Mouse (Mus musculus): Measurements from ENCODE around the gene Map3k4. TPM values are rescaled to one million over a fixed set of nuclear protein-coding genes. Genes with fewer than 3 reads are reported as not detected.
A peak's percentile ranks its signal among the peaks of the same experiment; 100 is the strongest.

The Map3k4 gene
- polyA plus RNA-seq, 1 experiment from 2014 or later, result 31.5 TPM

DNA sequence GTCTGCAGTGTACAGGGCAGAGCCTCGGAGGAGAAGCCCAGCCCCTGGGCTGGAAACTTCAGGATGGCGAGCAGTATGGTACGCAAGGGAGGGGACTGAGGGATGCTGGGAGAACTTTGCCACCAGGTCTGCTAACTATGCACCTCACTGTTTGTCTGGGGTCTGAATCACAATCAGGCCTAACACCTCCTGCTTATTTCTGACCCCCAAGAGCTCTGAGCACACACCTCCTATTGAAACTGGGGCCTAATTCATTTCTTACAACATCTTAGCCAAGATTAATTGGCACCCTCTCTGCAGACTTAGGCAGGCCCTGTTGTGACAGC lies 113.9 kb downstream of the Map3k4 start:
- no peaks in the 10 kb centered on the region for H3K9me3 ChIP-seq (replicated peaks)
- H3K4me3 ChIP-seq, result no peak overlapping the region
- H3K36me3 ChIP-seq, result no peaks in the 10 kb centered on the region
- no peak overlapping the region for H3K4me2 ChIP-seq
- H3K27me3 ChIP-seq, result no peaks in the 10 kb centered on the region
- H3K27ac ChIP-seq, result peak overlapping the region; percentile 22; the same call in 1 of the 2 replicates
- H3K4me1 ChIP-seq (replicated peaks), result peaks cover 36% of the 10 kb centered on the region
- 78% methylated on average over 3 of the region's 3 CpGs for WGBS
- H3K9ac ChIP-seq, result no peak overlapping the region
- ATAC-seq (replicated peaks; ENCODE audit: insufficient number of reproducible peaks, insufficient read depth, low FRiP score, low read depth), result no peak

DNA sequence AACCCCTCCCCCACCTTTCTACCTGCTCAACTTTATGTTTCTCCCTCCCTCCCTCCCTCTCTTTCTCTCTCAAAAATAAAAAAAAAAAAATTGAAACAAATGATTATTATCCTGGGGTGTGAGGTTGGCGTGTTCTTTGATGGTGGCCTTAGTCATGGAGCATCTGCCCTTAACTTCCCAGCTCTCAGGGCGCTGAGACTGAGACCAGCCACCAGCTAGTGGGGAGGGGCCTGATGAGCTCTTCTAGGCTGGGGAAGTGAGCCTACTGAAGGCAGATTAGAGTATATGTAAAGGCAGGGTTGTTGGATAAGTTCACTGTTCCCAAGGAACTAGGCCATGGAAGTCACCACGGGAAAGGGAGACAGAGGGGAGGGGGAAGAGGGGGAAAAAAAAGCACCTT lies 114.3 kb downstream of the Map3k4 start:
- no peaks in the 10 kb centered on the region for H3K9me3 ChIP-seq (replicated peaks)
- H3K9ac ChIP-seq, result no peak overlapping the region
- H3K4me2 ChIP-seq, result no peak overlapping the region
- ATAC-seq (replicated peaks; ENCODE audit: insufficient number of reproducible peaks, insufficient read depth, low FRiP score, low read depth), result no peak
- H3K36me3 ChIP-seq, result no peaks in the 10 kb centered on the region
- H3K27ac ChIP-seq, result no peak overlapping the region
- peaks cover 36% of the 10 kb centered on the region for H3K4me1 ChIP-seq (replicated peaks)
- H3K27me3 ChIP-seq, result no peaks in the 10 kb centered on the region
- H3K4me3 ChIP-seq, result no peak overlapping the region
- 79% methylated on average over 3 of the region's 3 CpGs for WGBS

DNA sequence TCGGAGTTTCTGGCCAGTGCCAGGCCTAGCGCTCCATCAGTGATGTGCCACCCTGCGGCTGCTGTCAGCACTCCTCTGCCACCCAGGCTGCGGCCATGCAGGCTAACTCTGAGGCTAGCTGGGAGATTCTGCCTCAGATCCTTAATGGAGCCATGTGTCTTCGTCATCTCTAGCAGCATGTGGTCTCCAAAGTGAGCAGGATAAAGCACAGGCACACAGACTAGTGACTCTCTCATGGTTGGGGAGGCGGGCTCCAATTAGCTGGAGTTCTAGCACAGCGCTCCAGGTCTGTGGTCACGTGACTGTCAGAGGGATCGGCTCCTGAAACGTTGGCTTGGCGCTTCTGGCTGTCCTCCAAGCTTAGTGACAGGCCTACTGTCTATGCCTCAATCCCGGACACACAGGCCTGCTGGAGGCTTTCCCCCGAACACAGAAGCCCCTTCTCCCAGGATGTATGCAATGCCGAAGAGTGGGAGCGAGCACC lies 115.1 kb downstream of the Map3k4 start:
- no peaks in the 10 kb centered on the region for H3K9me3 ChIP-seq (replicated peaks)
- no peaks in the 10 kb centered on the region for H3K36me3 ChIP-seq
- H3K4me2 ChIP-seq, result peak overlapping the region; percentile 34
- ATAC-seq (replicated peaks; ENCODE audit: insufficient number of reproducible peaks, insufficient read depth, low FRiP score, low read depth), result no peak
- peaks cover 36% of the 10 kb centered on the region for H3K4me1 ChIP-seq (replicated peaks)
- 48% methylated on average over 15 of the region's 15 CpGs for WGBS
- no peak overlapping the region for H3K4me3 ChIP-seq
- H3K27ac ChIP-seq, result no peak overlapping the region
- H3K9ac ChIP-seq, result 0 out of 2 replicates have a peak overlapping the region, but pooled peaks have one; percentile 17
- no peaks in the 10 kb centered on the region for H3K27me3 ChIP-seq

DNA sequence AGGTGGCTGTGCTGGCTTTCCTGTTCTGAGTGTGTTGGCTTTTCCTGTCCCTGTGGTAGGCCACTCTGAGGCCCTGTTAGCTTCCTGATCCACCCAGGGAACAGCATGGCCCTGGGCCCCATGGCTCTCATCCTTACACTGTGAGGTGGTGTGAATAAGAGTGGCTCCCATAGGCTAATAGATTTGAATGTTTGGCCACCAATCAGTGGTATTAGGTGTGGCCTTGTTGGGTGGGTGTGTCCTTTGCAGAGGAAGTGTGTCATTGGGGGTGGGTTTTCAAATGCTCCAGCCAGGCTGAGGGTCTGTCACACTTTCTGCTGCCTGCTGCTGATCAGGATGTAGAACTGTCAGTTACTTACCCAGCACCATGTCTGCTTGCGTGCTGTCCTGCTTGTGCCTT lies 117.5 kb downstream of the Map3k4 start:
- WGBS, result 81% methylated on average over 1 of the region's 1 CpGs
- H3K27ac ChIP-seq, result no peak overlapping the region

DNA sequence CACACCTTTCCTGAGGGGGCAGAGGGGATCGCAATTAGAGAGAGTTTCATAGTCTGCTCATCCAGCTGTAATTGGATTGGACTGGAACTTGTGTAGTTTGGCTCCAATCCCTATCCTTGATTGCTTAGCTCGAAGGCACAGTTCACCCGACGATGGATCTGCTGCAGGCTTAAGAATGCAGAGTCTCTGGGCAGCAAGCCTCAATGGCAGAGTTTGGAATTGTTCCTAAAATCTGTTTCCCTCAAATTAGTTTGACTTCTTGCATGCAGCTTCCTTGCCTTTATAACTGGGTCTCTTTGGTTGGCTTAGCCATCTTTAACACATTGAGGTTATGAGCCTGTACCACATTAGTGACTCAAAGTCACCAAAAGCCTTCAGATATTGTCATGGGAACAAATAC lies 118.7 kb downstream of the Map3k4 start:
- H3K4me1 ChIP-seq (replicated peaks), result peaks cover 25% of the 10 kb centered on the region
- 74% methylated on average over 4 of the region's 4 CpGs for WGBS
- ATAC-seq (replicated peaks; ENCODE audit: insufficient number of reproducible peaks, insufficient read depth, low FRiP score, low read depth), result no peak
- H3K27me3 ChIP-seq, result no peaks in the 10 kb centered on the region
- H3K4me3 ChIP-seq, result no peak overlapping the region
- H3K9ac ChIP-seq, result no peak overlapping the region
- no peak overlapping the region for H3K4me2 ChIP-seq
- H3K36me3 ChIP-seq, result no peaks in the 10 kb centered on the region
- H3K27ac ChIP-seq, result no peak overlapping the region
- no peaks in the 10 kb centered on the region for H3K9me3 ChIP-seq (replicated peaks)

More for the DNA sequence above, 117.5 kb downstream of the Map3k4 start:
- no peaks in the 10 kb centered on the region for H3K27me3 ChIP-seq
- no peak overlapping the region for H3K4me2 ChIP-seq
- H3K9ac ChIP-seq, result no peak overlapping the region
- H3K36me3 ChIP-seq, result no peaks in the 10 kb centered on the region
- ATAC-seq (replicated peaks; ENCODE audit: insufficient number of reproducible peaks, insufficient read depth, low FRiP score, low read depth), result no peak
- no peaks in the 10 kb centered on the region for H3K9me3 ChIP-seq (replicated peaks)
- H3K4me1 ChIP-seq (replicated peaks), result peaks cover 28% of the 10 kb centered on the region
- no peak overlapping the region for H3K4me3 ChIP-seq

DNA sequence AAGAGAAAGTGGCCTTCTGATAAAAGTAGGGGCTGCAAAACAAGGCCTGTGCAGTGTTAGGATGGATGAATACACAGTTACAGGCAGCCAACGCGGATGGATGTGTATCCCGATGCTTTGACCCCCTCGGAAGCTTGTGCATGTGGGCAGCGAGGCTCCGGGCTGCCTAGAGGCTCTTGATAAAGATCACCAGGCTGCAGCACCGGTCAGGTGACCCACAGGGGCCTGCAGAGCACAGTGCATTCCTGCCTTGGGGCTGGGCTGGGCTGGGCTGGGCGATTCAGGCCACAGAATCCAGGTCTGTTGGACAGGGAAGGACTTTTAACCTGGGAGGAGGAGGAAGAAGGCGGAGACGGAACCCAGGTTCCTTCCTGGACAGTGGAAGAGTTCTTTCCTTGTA lies 123.0 kb downstream of the Map3k4 start:
- Histone ChIP-seq H3K4me3 (no peak overlapping the region), H3K36me3 (no peaks in the 10 kb centered on the region), H3K4me2 (0 out of 2 replicates have a peak overlapping the region, but pooled peaks have one; percentile 14), H3K27me3 (no peaks in the 10 kb centered on the region), H3K9ac (no peak overlapping the region), H3K4me1 (replicated peaks) (peaks cover 12% of the 10 kb centered on the region), H3K27ac (no peak overlapping the region), H3K9me3 (replicated peaks) (no peaks in the 10 kb centered on the region)
- no peak; the same call in 1 of the 2 replicates for ATAC-seq (replicated peaks; ENCODE audit: insufficient number of reproducible peaks, insufficient read depth, low FRiP score, low read depth)
- 33% methylated on average over 10 of the region's 10 CpGs for WGBS

DNA sequence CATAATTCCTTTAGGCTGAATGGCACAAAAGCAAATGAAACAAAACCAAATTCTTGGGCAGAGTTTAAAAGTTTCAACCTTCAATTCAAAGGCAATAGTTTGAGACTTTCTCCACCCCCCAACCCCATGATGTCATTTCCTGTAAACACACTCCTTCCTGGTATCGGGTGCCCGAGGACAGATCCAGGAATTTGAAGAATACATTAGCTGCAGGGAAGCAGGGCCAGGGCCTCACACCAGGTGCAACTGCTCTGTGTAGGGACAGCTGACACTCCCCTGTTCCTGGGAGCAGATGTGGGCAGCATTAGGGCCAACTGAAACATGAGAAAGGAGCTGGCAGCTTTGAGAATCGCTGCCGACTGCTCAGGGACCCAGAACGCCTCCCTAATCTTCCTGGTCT lies 123.5 kb downstream of the Map3k4 start:
- Histone ChIP-seq H3K4me1 (replicated peaks) (peaks cover 12% of the 10 kb centered on the region), H3K36me3 (no peaks in the 10 kb centered on the region), H3K9ac (no peak overlapping the region), H3K4me2 (0 out of 2 replicates have a peak overlapping the region, but pooled peaks have one; percentile 14), H3K4me3 (no peak overlapping the region), H3K27me3 (no peaks in the 10 kb centered on the region), H3K27ac (0 out of 2 replicates have a peak overlapping the region, but pooled peaks have one; percentile 2), H3K9me3 (replicated peaks) (no peaks in the 10 kb centered on the region)
- WGBS, result 18% methylated on average over 5 of the region's 5 CpGs
- no peak for ATAC-seq (replicated peaks; ENCODE audit: insufficient number of reproducible peaks, insufficient read depth, low FRiP score, low read depth)

DNA sequence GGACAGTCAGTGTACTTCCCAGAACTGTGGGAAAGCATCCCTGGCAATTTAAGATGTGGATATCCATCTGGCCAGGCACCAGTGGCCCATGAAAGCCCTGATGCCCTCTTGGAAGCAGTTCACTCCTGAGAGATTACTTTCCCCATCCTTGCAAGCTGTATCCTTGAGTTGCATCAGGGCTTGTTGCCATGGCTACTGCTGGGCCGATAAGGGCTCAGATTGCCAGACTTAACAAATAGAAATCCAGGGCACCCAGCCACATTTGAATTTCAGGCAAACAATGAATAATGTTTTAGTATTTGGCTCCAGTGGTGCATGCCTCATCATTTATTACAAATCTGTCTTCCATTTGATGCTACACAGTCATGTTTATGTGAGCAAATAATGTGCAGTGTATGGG lies 130.8 kb downstream of the Map3k4 start:
- Histone ChIP-seq H3K9ac (no peak overlapping the region), H3K4me3 (no peak overlapping the region), H3K36me3 (no peaks in the 10 kb centered on the region), H3K9me3 (replicated peaks) (no peaks in the 10 kb centered on the region), H3K27ac (no peak overlapping the region), H3K4me1 (replicated peaks) (no peaks in the 10 kb centered on the region), H3K27me3 (no peaks in the 10 kb centered on the region), H3K4me2 (no peak overlapping the region)
- no peak for ATAC-seq (replicated peaks; ENCODE audit: insufficient number of reproducible peaks, insufficient read depth, low FRiP score, low read depth)
- 54% methylated on average over 1 of the region's 1 CpGs for WGBS

DNA sequence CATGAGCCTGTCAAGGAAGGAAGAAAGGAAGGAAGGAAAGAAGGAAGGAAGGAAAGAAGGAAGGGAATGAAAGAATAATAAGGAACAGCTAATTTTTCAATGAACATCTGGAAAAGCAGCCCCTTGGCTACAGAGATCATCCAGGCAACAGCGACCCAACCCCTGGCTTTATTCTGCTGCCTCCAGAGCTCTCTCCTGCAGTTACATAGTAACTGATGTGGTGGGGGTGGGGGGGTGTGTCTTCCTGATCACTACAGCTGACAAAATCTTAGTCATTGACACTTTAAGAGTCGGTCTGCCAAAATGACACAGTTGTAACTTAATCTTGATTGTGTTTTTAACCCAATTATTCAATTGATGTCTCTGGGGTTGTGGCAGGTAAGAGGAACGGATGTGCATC lies 132.3 kb downstream of the Map3k4 start:
- Histone ChIP-seq H3K4me2 (no peak overlapping the region), H3K27ac (no peak overlapping the region)
- no peak for ATAC-seq (replicated peaks; ENCODE audit: insufficient number of reproducible peaks, insufficient read depth, low FRiP score, low read depth)

DNA sequence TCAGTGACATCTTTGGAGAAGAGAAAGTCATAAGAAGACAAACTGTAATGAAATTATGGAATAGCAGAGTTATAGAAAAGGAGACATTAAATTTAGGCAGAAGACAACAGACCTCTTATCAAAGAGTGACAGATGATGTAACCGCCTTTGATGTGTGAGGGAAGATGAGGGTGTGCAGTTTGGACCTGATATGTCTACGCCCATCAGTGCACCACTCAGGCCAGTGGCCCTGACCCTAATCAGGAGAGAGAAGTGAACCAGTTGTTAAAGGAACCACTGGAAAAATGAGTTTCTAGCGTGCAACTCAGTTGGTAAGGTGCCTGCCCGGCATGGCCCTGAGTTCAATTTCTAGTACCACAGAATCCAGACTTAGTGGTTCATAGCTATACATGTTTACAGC lies 132.7 kb downstream of the Map3k4 start:
- no peaks in the 10 kb centered on the region for H3K36me3 ChIP-seq
- no peak for ATAC-seq (replicated peaks; ENCODE audit: insufficient number of reproducible peaks, insufficient read depth, low FRiP score, low read depth)
- H3K4me1 ChIP-seq (replicated peaks), result no peaks in the 10 kb centered on the region
- H3K27me3 ChIP-seq, result no peaks in the 10 kb centered on the region
- WGBS, result 83% methylated on average over 4 of the region's 4 CpGs
- no peak overlapping the region for H3K9ac ChIP-seq
- no peak overlapping the region for H3K27ac ChIP-seq
- no peak overlapping the region for H3K4me2 ChIP-seq
- H3K4me3 ChIP-seq, result no peak overlapping the region
- no peaks in the 10 kb centered on the region for H3K9me3 ChIP-seq (replicated peaks)

More for the DNA sequence above, 132.3 kb downstream of the Map3k4 start:
- Histone ChIP-seq H3K4me1 (replicated peaks) (no peaks in the 10 kb centered on the region), H3K36me3 (no peaks in the 10 kb centered on the region), H3K27me3 (no peaks in the 10 kb centered on the region), H3K4me3 (no peak overlapping the region), H3K9me3 (replicated peaks) (no peaks in the 10 kb centered on the region), H3K9ac (no peak overlapping the region)
- WGBS, result 76% methylated on average over 3 of the region's 3 CpGs

DNA sequence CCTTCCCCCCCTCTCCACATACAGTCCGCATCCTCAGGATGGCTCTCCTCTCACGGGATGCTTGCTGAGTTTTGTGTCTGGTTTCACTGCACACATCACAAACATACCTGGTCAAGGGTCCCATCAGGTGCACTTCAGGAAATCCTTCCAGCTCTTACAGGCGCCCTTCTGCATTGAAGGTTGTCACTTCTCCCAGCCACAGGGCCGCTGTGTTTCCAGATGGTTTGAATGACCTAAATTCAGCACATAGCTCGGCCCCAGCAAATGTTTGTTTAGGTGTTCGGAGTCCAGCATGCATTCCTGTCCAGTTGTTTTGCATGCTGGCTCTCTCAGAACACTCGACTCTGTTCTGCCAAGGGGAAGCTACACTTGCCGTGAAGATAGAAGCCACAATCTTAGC lies 134.3 kb downstream of the Map3k4 start:
- WGBS, result 69% methylated on average over 8 of the region's 8 CpGs
- Histone ChIP-seq H3K4me3 (no peak overlapping the region), H3K9ac (no peak overlapping the region), H3K9me3 (replicated peaks) (no peaks in the 10 kb centered on the region), H3K36me3 (no peaks in the 10 kb centered on the region), H3K4me2 (no peak overlapping the region), H3K27ac (no peak overlapping the region), H3K4me1 (replicated peaks) (no peaks in the 10 kb centered on the region; the same call in 1 of the 2 replicates), H3K27me3 (no peaks in the 10 kb centered on the region)
- ATAC-seq (replicated peaks; ENCODE audit: insufficient number of reproducible peaks, insufficient read depth, low FRiP score, low read depth), result no peak

DNA sequence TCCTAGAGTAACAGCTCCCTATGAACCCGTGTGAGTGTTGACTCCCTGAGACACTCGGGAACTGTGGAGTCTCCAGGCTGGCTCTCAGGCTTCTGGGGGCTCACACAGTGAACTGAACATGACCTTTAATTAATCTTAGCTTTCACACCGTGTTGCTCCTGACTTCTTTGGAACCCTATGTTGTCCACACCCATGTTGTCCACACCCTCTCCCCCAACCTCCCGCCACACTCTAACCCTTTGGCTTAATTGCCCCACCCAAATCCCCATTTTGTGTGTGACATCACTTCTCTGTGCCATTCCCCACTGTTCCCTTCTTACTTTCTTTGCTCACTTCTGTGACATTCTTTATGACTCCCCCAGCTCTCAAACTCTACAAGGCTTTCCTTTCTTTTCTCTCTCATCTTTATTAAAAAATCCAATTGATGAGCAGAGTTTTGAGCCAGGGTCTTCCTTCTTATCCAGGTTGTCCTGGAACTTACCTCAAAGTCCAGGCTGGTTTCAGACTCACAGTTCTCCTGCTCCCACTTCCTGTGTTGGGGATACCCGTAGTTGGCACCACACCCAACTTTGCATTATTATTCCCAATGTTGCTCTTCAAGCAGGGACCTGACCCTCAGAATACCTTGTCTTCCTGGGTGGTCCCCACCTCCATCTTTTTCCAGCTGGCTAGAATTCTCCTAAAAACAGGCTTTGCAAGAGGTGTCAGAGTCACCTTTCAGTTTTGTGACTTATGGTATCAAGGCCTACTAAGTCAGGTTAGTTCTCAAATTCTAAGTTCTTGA lies 135.7 kb downstream of the Map3k4 start:
- no peaks in the 10 kb centered on the region; the same call in 1 of the 2 replicates for H3K4me1 ChIP-seq (replicated peaks)
- H3K4me3 ChIP-seq, result no peak overlapping the region
- no peak overlapping the region for H3K4me2 ChIP-seq
- no peak for ATAC-seq (replicated peaks; ENCODE audit: insufficient number of reproducible peaks, insufficient read depth, low FRiP score, low read depth)
- no peak overlapping the region for H3K27ac ChIP-seq
- 71% methylated on average over 5 of the region's 5 CpGs for WGBS
- H3K9me3 ChIP-seq (replicated peaks), result no peaks in the 10 kb centered on the region
- H3K36me3 ChIP-seq, result no peaks in the 10 kb centered on the region
- no peaks in the 10 kb centered on the region for H3K27me3 ChIP-seq
- no peak overlapping the region for H3K9ac ChIP-seq

All from heart, embryonic 15.5 days (tissue).